Mouse (Mus musculus): ENCODE measurements around the gene Pgam1. TPM values are rescaled to one million over a fixed set of nuclear protein-coding genes. Genes with fewer than 3 reads are reported as not detected.
A peak's percentile ranks its signal among the peaks of the same experiment; 100 is the strongest.
"Not testable (repeated sequence)": the region's sequence is repeated elsewhere in the genome, so short reads cannot be mapped to it uniquely, and the experiment has no call there.

Gene Pgam1
- total RNA-seq (2021) = 10 to 100 TPM; 22.5 to 26.7 TPM
- long read RNA-seq, experiment 1, transcript Pgam1-201 (4 exons, 1,775 nt) = major isoform, 37 of 37 reads
- long read RNA-seq, experiment 1, partial matches to known transcripts = 0 of 37 reads
- long read RNA-seq, experiment 1, other reads (novel, unspliced or antisense) = 0 of 37 reads
- long read RNA-seq, experiment 2, transcript Pgam1-201 (4 exons, 1,775 nt) = major isoform, 32 of 34 reads
- long read RNA-seq, experiment 2, partial matches to known transcripts = 0 of 34 reads
- long read RNA-seq, experiment 2, other reads (novel, unspliced or antisense) = 1 of 34 reads

GRCm38 (mm10) chr19:41911178-41912073 is at the start of gene Pgam1:
Pgam1 (plus strand) TSS chr19:41911923.
- DNase-seq = peak; percentile 98
- intact Hi-C loops (cut with DNase I; ENCODE audit: low total_unique reads) = no loop called here

- intact Hi-C loops (cut with DNase I; ENCODE audit: low total_unique reads) = no loop called here
- no peak for DNase-seq
These were observed 45.0 kb upstream of the Pgam1 start for GRCm38 (mm10) chr19:41866707-41867106.

- intact Hi-C loops (cut with DNase I; ENCODE audit: low total_unique reads) = no loop called here
- DNase-seq = no peak
These were observed 42.4 kb upstream of the Pgam1 start for GRCm38 (mm10) chr19:41869296-41869695.

- DNase-seq; intact Hi-C loops (cut with DNase I; ENCODE audit: low total_unique reads): not testable (repeated sequence)
These were observed 41.8 kb upstream of the Pgam1 start for GRCm38 (mm10) chr19:41869946-41870345.

- intact Hi-C loops (cut with DNase I; ENCODE audit: low total_unique reads) = no loop called here
- no peak for DNase-seq
These were observed 39.4 kb upstream of the Pgam1 start for GRCm38 (mm10) chr19:41872285-41872684.

GRCm38 (mm10) chr19:41874356-41874755 is 37.4 kb upstream of the Pgam1 start:
- no peak for DNase-seq
- intact Hi-C loops (cut with DNase I; ENCODE audit: low total_unique reads) = no loop called here

- intact Hi-C loops (cut with DNase I; ENCODE audit: low total_unique reads) = no loop called here
- DNase-seq = no peak
These were observed 29.9 kb upstream of the Pgam1 start for GRCm38 (mm10) chr19:41881842-41882241.

- DNase-seq = no peak
- intact Hi-C loops (cut with DNase I; ENCODE audit: low total_unique reads) = no loop called here
These were observed 27.8 kb upstream of the Pgam1 start for GRCm38 (mm10) chr19:41883882-41884281.

GRCm38 (mm10) chr19:41888191-41888590 is 23.5 kb upstream of the Pgam1 start:
- intact Hi-C loops (cut with DNase I; ENCODE audit: low total_unique reads) = no loop called here
- no peak for DNase-seq

- intact Hi-C loops (cut with DNase I; ENCODE audit: low total_unique reads) = no loop called here
- no peak for DNase-seq
These were observed 16.8 kb upstream of the Pgam1 start for GRCm38 (mm10) chr19:41894959-41895358.

- DNase-seq = peak; percentile 71
- intact Hi-C loops (cut with DNase I; ENCODE audit: low total_unique reads) = no loop called here
These were observed 16.0 kb upstream of the Pgam1 start, which contains the start of gene Rrp12 for GRCm38 (mm10) chr19:41895460-41896318. Rrp12 (minus strand) TSS chr19:41896173.

GRCm38 (mm10) chr19:41896319-41896711 is 15.4 kb upstream of the Pgam1 start:
- intact Hi-C loops (cut with DNase I; ENCODE audit: low total_unique reads) = no loop called here
- DNase-seq = no peak

GRCm38 (mm10) chr19:41898860-41899259 is 12.9 kb upstream of the Pgam1 start:
- intact Hi-C loops (cut with DNase I; ENCODE audit: low total_unique reads) = no loop called here
- DNase-seq = no peak

- no peak for DNase-seq
- intact Hi-C loops (cut with DNase I; ENCODE audit: low total_unique reads) = no loop called here
These were observed 11.1 kb upstream of the Pgam1 start for GRCm38 (mm10) chr19:41900495-41901090.

GRCm38 (mm10) chr19:41901696-41902095 is 10.0 kb upstream of the Pgam1 start:
- DNase-seq = no peak
- intact Hi-C loops (cut with DNase I; ENCODE audit: low total_unique reads) = no loop called here

- intact Hi-C loops (cut with DNase I; ENCODE audit: low total_unique reads) = no loop called here
- no peak for DNase-seq
These were observed 8.7 kb upstream of the Pgam1 start for GRCm38 (mm10) chr19:41902848-41903593.

GRCm38 (mm10) chr19:41905246-41905645 is 6.5 kb upstream of the Pgam1 start:
- intact Hi-C loops (cut with DNase I; ENCODE audit: low total_unique reads) = no loop called here
- no peak for DNase-seq

GRCm38 (mm10) chr19:41906311-41907078 is 5.2 kb upstream of the Pgam1 start:
- no peak for DNase-seq
- intact Hi-C loops (cut with DNase I; ENCODE audit: low total_unique reads) = no loop called here
